Mouse (Mus musculus): ENCODE measurements around the gene Pik3r1.

Gene Pik3r1

DNA sequence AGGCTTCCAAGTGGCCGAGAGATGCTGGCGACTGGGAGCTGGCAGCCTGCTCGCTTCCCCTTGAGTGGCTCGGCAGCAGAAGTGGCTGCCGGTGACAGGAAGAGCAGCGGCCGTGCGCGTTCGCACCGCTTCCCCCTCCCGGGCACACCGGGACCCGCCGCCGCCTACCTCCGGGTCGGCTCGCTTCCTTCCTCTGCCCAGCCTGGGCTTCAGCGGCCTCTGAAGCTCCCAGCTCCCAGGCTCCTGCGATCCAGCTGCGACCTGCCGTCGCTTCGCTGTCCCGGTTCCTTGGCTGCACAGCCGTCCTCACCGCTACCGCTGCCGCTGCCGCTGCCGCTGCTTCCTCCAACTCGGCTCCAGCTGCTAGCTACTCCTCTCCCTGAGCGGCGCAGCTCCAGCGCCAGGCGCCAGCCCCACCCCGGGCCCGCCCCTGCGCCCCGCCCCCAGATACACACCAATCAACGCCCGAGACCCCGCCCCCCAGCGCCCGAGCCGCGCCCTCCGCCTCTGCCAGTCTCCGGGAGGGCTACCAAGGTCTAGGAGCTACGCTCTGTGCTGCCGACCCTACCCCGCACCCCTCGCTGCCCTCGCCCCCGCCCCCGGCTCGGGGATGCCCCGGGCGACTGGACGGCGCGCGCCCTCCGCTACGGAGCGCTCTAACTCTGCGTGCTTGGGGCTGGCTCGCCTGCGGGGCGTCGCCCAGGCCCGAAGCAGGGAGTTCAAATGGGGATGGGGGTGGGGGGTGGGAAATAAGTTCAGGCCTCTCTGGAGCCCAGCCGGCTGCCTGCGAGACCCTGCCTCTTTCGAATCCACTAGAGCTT is at the start of gene Pik3r1:
Gene Pik3r1 (minus strand): TSS at position 409 of the 821 bp plus-strand sequence.
- ChIA-PET CTCF (interaction anchor here in 3 of 4 experiments (0.6 to 1.4 kb wide), 3 partner anchors 30 to 58 kb away, joined by 3 to 4 read pairs (median 3); no protein-coding TSS in a partner anchor), POLR2A (interaction anchor here (0.6 to 3.8 kb wide), 63 partner anchors 8 to 1577 kb away, joined by 3 to 59 read pairs (median 4); partner anchors contain the start of gene Ccnb1 (in 1 of the 4))

DNA sequence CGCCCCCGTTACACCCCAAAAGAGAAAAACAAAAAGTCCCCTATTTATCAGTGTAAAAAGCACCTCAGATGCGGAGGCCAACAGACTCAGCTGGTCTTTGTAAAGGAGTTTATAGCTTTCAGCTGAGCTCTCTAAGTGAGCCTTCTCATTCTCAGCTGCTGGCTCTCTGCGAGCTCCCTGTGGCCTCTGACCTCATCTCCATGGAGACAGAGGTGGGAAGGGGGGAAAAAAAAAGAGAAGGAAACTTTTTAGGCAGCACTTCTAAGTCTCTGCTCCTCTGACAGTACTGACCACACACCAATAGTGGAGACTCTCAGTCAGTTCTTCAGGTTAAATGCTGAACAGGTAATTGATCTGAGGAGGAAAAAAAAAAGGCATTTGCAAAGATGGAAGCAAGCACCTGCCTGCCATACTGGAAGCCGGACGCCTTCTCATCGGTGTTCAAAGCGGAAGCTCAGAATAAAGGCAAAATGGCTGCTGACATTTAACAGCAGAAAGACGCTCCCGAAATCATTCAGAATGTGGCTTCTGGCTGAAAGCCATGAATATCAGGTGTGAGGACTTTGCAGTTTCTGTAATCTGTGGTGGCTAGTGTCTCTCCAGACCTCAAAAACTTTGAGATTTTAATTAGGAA is 45.4 kb upstream of the Pik3r1 start:
- POLR2A ChIA-PET, result interaction anchor here in 2 of 4 experiments (0.6 to 1.0 kb wide), 5 partner anchors 8 to 107 kb away, joined by 3 to 6 read pairs (median 4); partner anchors contain the start of gene Pik3r1 (in 2 of the 2)
- CTCF ChIA-PET, result interaction anchor here in 3 of 4 experiments (0.5 to 0.6 kb wide), 4 partner anchors 53 to 610 kb away, joined by 4 to 8 read pairs (median 5); no protein-coding TSS in a partner anchor

DNA sequence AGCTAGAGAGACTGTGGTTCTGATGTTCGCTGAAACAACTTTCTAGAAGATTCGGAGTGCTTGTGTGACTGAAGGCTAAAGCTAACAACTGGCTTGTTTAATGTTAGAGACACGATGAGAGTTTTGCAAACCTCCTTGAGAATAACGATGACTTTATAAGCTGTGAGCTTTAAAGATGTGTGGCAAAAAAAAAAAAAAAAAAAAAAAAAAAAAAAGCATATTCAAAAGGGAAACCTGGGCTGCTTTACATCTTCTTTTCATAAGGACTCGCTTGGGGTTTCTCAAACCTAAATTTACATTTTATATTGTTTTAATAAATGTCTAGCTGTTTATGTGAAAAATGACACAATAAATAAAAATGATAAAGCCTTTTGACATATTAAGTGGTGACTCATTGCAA is 44.3 kb upstream of the Pik3r1 start:
- ChIA-PET POLR2A (interaction anchor here in 2 of 4 experiments (0.6 to 1.0 kb wide), 4 partner anchors 52 to 255 kb away, joined by 3 to 6 read pairs (median 4); no protein-coding TSS in a partner anchor), CTCF (interaction anchor here in 1 of 4 experiments (0.6 kb wide), 1 partner anchor 52 kb away, joined by 4 read pairs; no protein-coding TSS in a partner anchor)

DNA sequence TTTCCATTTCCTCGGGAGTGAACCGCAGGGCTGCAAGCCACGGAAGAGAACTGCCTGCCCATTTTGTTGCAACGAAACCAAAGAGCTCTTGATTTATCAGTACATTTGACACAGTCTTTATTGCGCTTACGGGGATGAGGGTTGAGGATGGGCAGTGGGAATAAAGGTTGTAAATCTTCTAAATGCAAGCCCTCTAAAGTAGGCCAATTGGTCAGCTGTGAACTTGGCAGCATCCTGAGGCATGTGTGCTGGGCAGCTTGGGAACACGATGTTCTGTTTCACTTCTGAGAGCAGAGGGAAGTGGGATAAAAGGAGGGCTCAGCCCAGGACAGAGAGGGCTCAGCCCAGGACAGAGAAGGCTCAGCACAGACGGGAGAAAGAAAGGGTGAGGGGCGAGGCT is 43.9 kb upstream of the Pik3r1 start:
- ChIA-PET CTCF (no interaction called here), POLR2A (interaction anchor here in 3 of 4 experiments (0.6 to 1.2 kb wide), 4 partner anchors 44 to 255 kb away, joined by 3 to 6 read pairs (median 4); partner anchors contain the start of gene Pik3r1 (in 1 of the 3))

DNA sequence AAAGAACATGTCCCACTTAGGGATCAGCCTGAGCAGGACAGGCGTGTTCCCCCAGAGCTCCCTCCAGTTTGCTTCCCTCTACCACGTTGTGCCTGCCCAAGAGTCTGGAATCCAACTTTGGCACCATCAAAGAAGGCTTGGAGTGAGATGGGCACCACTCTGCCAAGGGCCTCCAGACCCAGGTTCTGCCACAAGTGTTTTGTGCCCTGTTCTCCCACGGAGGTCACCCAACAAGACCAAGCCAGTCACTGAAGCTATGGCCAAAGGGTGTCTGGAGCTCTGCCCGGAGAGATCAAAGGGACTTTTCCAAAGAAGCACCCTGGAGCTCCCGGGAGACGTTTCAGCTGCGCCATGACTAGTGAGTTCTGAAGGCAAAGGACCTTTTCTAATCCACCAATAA is 42.6 kb upstream of the Pik3r1 start:
- CTCF ChIA-PET, result interaction anchor here in 2 of 4 experiments (0.6 kb wide), 2 partner anchors 39 to 835 kb away, joined by 3 read pairs; no protein-coding TSS in a partner anchor
- POLR2A ChIA-PET, result interaction anchor here in 3 of 4 experiments (1.0 to 1.7 kb wide), 3 partner anchors 9 to 43 kb away, joined by 3 to 5 read pairs (median 3); partner anchors contain the start of gene Pik3r1 (in 1 of the 3)

DNA sequence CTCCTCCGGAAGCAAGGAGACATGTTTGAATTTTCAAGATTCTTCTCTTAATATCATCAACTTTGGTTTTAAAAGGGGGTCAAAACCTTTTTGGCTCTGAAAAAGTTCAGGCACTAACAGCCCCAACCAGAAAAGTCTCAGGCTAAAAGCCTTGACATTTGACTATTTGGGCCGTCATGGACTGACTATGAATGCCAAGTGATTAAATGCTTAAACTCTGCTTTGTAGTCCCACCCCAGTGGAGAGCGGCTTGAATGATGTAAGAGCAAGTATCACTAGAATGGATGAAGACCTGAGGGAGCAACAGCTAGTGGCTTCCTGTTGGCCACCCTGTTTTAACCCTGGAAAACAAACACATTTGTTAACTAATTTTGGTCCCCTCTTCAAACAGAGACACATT is 41.8 kb upstream of the Pik3r1 start:
- POLR2A ChIA-PET, result interaction anchor here in 1 of 4 experiments (1.7 kb wide), 1 partner anchor 43 kb away, joined by 5 read pairs; no protein-coding TSS in a partner anchor
- CTCF ChIA-PET, result no interaction called here

DNA sequence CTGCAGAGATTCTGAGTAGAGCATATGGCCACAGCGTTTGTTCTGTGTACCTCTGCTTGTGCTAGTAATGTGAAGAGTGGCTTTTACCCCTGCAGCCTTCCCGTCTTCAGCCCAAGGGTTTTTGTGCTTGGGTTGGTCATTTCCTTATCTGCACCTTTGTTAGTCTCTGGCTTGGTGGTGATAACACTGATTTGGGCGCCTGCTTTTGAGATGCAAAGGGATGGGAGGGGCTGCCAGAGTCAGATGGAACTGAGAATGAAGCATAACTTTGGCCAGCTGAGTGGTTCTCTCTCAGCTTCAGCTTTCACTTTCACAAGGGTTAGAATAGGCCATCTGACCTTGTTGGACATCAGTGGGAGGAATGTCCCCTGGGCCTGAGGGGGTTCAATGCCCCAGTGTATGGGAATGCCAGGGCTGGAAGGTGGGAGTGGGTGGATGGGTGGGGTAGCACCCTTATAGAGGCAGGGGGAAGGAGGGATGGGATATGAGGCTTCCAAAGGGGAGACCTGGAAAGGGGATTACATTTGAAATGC is 37.6 kb upstream of the Pik3r1 start:
- POLR2A ChIA-PET, result interaction anchor here in 3 of 4 experiments (0.6 to 1.4 kb wide), 5 partner anchors 11 to 38 kb away, joined by 3 to 5 read pairs (median 4); partner anchors contain the start of gene Pik3r1 (in 3 of the 3)

DNA sequence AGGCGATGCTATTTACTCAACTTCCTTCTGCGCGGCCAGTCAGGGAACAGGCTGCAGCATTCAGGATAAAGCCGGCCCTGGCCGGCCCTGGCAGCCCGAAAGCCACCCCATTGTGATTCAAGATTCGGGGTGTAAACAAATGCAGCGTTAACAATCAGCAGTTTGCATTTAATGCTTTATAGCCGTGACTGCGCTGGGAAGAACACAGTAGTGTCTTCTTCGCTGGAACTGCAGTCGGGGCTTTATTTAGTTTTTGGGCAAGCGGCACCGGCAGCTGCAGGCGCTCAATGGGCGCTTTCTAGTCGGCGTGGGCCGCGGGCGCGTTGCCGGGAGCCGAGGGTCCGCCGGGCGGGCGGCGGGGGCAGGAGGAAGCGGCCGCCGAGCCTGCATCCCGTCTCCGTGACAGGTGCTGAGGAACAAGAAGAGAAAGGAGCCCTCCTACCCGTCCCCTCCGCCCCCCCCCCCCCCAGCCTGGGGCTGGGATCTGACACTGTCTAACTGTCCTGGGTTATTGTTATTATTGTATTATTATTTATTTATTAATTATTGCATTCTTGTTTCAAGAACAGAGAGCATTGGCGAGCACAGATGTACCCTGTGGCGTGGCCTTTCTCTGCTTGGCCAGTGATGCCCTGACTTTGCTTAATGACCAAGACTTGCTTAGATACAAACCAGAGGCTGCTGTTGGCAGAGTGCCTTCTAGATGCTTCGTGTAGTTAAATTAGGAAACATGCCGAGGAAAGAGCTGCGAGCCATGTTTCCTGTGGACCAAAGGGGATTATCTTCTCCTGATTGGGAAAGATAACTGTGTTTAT is 33.6 kb upstream of the Pik3r1 start:
- ChIA-PET CTCF (no interaction called here), POLR2A (interaction anchor here in 1 of 4 experiments (1.3 to 2.7 kb wide), 5 partner anchors 9 to 58 kb away, joined by 3 to 11 read pairs (median 5); partner anchors contain the start of gene Pik3r1)

More for the DNA sequence above, 37.6 kb upstream of the Pik3r1 start:
- CTCF ChIA-PET, result no interaction called here

DNA sequence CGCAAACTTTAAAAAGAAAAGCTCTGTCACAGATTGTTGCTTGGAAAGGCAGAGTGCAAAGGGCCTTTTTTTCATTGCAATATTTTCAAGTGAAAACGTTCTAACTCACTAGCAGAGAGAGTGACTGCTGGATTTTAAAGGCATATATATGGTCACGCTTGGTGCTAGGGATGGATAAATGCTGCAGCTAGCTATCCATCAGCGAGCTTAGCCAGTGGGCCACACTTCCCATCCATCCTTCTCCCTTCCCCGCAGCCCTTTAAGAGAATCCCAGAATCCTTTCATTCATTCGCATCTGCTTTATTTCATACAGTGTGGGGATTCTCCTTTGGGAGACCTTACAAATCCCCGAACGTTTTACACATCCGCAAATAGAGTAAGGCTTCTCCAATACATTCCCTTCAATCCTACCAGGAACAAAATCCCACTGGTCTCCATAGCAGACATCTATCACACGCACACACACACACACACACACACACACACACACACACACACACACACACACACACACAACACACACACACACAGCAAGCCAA is 32.9 kb upstream of the Pik3r1 start:
- POLR2A ChIA-PET, result interaction anchor here (0.5 to 2.7 kb wide), 6 partner anchors 32 to 854 kb away, joined by 3 to 11 read pairs (median 4); partner anchors contain the start of gene Pik3r1 (in 3 of the 4)
- CTCF ChIA-PET, result no interaction called here

DNA sequence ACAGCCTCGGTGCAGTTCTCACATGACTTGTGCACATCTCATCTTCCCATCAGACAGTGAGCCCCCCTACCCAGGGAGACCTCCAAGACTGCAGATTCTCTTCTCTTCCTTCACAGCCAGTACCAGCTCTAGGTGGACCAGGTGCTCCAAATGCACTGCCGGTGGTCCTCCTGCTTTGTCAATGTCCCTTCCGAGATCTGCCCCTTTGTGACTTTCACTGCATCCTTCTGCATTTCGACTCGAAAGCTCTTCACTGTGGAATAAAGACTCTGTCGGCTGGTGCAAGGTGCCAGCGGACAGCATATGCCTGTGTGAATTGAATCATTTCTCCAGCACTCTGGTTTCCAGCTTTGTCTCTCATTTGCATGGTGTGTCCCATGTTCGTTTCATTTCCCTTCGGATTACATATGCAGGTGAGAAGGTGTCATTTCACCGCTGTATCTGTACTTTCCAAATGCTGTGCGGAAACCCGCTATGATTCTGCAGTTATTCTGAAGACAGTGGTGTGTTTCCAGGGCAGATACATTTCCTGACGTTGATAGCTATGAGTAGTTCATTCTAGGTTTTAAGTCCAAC is 32.1 kb upstream of the Pik3r1 start:
- ChIA-PET POLR2A (interaction anchor here (0.5 to 2.7 kb wide), 5 partner anchors 31 to 855 kb away, joined by 3 to 11 read pairs (median 4); partner anchors contain the start of gene Pik3r1 (in 3 of the 4)), CTCF (no interaction called here)

DNA sequence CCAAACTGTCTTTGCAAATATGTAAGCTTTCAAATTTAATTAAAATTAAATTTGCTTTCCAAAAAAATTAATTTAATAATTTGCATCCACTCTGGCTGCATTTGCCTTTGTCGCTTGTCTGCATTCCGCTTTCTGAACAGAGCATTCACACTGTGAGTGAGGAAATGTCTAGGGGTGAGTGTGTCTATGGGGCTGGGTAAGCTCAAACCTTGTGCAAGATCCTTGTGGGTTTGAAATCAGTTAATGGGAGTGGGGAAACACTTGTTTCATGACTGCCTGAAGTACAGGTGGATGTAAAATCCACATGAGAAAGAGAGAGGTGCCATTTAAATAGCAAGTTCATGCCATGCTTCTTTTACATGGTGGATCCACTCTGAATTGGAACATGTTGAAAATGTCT is 31.3 kb upstream of the Pik3r1 start:
- POLR2A ChIA-PET, result interaction anchor here in 1 of 4 experiments (2.7 kb wide), 1 partner anchor 32 kb away, joined by 11 read pairs; the partner anchor contains the start of gene Pik3r1

DNA sequence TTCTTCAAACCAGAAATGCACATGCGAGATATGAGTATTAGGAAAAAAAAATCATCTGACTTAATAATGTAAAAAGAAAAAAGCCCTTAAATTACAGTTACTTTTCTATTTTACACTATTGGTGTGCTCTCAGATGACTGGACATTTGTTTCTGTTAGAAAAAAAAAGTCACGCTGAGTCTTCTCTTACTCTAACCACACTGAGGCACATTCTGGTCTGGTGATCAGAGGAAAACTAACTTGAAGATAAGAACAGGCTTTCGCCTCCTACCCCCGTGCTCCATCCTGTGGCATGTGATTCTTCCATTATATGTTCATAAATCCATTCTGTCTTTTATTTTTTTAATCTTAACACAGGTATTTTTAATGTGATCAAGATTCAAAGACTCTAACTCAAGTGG is 30.5 kb upstream of the Pik3r1 start:
- ChIA-PET CTCF (interaction anchor here in 2 of 4 experiments (0.5 to 0.8 kb wide), 2 partner anchors 103 to 1125 kb away, joined by 3 read pairs; no protein-coding TSS in a partner anchor), POLR2A (interaction anchor here in 1 of 4 experiments (2.7 kb wide), 1 partner anchor 31 kb away, joined by 11 read pairs; the partner anchor contains the start of gene Pik3r1)

More for the DNA sequence above, 31.3 kb upstream of the Pik3r1 start:
- CTCF ChIA-PET, result interaction anchor here in 2 of 4 experiments (0.5 to 0.8 kb wide), 2 partner anchors 9 to 104 kb away, joined by 3 to 4 read pairs; no protein-coding TSS in a partner anchor

DNA sequence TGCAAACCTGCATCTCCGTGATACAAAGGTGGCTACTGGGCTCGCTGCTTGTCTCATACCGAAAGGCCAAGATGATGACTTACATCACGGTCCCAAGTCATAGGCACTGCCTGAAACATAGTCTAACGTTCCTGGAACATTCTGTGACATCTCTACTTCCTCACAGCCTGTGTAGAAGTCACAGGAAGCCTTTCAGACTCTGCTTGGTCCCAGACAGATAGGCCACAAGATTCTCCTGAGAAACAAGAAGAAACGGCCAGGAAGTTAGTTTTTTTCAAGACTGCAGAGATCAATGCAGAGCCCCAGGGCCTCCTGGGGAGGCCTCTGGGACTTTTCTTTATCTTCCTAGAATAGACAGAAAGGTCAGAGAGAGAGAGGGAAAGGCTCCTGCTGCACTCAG is 29.0 kb upstream of the Pik3r1 start:
- ChIA-PET CTCF (no interaction called here), POLR2A (interaction anchor here in 2 of 4 experiments (0.5 to 1.1 kb wide), 4 partner anchors 29 to 49 kb away, joined by 3 to 5 read pairs (median 3); partner anchors contain the start of gene Pik3r1 (in 1 of the 2))

DNA sequence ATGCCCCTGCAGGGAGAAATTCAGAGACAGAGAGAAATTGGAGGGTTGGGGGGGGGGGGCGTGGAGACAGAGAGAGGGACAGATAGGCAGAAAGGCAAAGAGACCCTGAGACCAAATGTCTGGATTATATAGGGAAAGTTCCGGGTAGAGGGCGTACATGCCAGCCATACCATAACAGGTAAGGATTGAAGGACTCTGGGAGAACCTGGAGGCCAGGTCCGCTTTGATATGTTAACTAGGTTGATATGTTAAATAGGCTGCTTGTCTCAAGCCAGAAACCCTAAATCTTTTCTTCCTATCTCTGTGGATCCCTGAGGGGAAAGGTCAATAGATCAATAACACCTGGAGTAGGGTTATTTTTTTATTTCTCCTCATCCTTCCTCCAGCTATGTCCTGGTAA is 17.7 kb upstream of the Pik3r1 start:
- ChIA-PET POLR2A (interaction anchor here in 2 of 4 experiments (1.1 to 3.1 kb wide), 3 partner anchors 12 to 18 kb away, joined by 3 to 12 read pairs (median 11); partner anchors contain the start of gene Pik3r1 (in 2 of the 2)), CTCF (no interaction called here)

DNA sequence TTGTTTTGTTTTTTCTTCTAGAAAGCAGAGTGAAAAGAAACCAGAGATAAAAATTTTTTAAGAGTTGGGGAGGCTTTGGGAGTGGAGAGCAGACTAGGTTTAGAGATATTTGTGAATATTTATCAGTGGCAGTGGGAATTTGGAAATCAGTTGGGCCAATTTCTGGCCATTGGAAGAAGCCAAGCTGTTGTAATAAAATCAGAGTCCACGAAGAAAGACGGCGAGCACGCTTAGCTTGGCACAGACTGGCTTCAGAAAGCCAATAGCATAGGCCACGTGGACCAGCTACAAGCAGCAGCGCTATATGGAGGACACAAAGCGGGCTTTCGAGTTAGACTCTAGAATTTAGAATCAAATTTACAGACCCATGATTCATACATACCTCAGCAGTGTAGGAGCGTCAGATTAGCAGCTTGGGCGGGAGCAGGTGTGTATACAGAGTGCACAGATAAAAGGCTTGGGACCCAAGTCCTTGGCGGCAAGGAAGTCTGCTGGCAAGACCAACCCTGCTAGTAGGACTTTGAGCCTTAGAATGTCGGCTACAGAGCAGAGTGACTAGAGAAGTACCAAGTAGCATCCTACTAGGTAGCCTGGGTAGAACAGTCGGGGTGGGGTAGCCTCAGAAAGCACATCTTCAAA is 16.8 kb upstream of the Pik3r1 start:
- CTCF ChIA-PET, result no interaction called here
- POLR2A ChIA-PET, result interaction anchor here in 3 of 4 experiments (1.1 to 3.1 kb wide), 4 partner anchors 11 to 17 kb away, joined by 3 to 12 read pairs (median 8); partner anchors contain the start of gene Pik3r1 (in 3 of the 3)

DNA sequence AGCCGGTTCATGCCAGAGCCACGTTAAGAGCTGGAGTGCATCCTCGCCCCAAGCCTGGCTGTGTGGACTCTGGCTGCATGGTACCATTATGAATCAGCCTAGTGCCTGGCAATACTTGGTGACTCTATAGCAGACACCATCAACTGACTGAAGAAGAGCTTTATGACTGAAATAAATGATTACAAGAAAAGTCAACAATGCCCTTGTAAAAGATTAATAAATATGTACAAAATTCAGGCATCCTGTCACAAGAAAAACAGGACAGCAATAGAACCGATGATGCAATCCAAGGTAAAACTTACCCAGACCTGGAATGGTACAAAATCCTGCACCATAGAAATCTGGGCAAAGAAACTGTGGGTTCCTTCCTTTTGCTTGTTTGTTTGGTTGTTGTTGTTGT is 11.0 kb upstream of the Pik3r1 start:
- CTCF ChIA-PET, result no interaction called here
- POLR2A ChIA-PET, result interaction anchor here in 3 of 4 experiments (0.6 to 2.1 kb wide), 6 partner anchors 8 to 27 kb away, joined by 3 to 13 read pairs (median 5); partner anchors contain the start of gene Pik3r1 (in 3 of the 3)
